Mouse (Mus musculus) cerebellum, adult 9-10 months (tissue): Measurements from ENCODE around the gene Mical2.

ENCODE experiments used
- DNase-seq: peaks from one replicate; pipeline ENCODE4 v3.0.0; 2022

Gene Mical2

DNA sequence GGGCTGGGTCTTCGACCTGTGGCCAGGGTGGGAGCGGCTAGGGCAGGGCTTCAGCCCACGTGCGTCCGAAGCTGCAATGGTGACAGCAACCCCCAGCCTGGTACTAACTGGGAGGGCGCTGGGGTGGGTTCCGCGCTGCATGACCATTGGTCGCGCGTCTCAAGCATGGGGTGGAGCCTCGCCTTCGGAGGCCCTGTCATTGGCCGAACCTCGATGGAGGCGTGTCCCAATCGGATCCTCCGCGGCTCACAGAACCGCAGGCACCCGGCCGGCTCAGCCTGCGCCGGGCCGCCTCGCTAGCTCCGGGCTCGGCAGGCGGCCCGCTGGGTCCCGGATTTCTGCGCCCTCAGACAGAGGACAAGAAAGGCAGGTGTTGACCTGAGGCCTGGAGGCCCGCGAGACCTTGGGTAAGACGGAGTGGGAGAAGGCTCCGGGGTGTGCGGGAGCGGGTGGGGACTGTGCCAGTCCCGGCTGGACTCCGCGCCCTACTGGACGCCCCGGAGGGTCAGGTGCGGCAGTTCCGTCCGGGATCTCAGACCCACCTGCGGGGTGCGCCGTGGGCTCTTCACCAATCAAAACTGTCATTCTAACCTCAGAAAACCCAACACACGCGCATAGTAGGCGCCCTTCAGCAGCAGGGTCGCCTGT lies at the start of gene Mical2:
TSS of gene Mical2 (plus strand) at position 242 of the 648 bp plus-strand sequence.
- DNase-seq: peak; percentile 92

DNA sequence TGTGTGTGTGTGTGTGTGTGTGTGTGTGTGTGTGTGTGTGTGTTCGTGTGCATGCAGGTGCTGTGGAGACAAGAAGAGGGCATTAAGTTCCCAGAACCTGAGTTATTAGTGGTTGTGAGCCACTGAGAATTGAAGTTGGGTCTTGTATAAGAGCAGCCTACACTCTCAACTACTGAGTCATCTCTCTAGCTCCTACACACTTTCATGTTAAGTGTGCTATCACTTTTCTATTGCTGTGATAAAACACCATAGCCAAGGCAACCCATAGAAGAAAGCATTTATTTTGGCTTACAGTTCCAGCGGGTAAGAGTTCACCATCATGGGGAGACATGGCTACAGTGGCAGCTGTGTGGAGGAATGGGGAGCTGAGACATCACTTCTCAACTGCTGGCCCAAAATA lies 49.0 kb upstream of the Mical2 start:
- DNase-seq: no peak

DNA sequence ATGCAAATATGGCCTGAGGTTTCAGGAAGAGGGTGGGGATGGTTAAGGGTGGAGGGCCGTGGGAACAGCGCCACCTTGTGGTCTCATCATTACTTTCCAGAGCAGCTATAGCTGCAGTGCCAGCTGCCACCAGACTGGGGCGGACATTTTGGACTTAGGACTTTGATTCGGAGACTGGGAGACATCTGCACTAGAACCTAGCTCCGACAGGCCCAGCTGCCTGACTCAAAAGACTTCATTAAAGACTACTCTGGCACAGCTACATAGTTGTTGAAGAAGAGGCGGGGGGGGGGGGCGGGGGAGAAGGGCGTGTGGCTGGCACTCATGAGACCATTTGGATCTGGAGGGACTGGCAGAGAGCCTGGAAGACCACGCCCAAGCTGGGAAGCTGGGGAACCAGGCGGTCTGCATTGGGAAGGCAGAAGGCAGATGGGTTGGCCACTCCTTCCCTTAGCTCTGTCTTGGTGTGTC lies 45.4 kb upstream of the Mical2 start:
- peak; percentile 88 for DNase-seq

DNA sequence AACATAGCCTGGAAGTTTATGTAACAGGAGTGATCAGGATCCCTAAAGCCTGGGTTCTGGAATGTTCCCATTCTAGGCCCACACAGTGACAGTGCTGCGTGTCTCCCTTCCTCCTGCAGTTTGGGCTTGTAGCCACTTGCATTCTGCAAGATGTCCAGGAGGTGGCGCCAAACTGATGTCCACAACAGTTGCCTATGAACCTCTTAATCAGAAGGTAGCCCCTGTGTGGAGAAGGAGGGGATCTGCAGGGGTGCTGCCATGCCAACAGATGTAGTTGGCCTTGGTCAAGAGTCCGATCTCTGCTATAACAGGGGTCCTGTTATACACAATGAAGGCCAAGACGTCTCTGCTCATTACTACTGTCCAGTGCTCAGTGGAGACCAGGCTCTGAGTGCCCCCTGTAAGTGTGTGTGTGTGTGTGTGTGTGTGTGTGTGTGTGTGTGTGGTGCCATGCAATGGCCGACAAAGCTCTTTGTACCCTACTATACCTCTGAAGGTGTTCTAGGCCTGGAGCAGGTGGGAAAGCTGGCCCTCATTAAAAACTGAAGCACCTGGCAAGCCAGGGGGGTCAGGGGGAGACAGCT lies 42.3 kb upstream of the Mical2 start:
- DNase-seq: peak; percentile 98

DNA sequence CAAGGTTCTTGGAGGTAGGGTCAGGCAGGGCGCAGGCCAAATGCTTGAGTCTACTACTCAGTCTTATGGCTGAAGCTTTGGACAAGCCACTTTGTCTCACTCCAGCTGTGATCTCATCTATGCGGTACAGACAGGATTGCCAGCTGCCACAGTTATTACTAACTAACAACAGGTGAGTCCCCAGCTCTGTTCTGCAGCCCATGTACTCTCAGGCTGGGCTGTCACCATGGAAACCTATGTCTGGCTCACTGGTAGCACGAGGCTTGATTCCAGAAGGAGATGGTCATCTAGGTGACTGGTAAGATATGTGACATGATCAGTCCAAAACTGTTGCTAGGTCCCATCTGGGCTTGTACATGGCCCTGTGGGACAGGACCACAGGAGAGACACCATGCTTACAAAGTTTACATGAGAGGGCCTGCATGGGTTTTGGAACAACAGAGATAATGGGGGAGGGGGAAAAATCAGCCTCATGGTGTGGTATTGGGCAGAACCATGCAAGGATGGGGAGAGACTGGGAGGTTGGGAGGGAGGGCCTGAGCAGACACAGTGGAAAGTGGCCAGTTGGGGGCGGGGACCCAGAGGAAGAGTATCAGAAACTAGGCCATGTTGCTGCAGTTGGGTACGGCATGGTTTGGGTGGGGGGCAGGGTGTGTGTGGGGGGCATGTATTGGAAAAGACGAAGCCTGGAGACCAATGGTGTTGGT lies 41.0 kb upstream of the Mical2 start:
- peak; percentile 61 for DNase-seq

DNA sequence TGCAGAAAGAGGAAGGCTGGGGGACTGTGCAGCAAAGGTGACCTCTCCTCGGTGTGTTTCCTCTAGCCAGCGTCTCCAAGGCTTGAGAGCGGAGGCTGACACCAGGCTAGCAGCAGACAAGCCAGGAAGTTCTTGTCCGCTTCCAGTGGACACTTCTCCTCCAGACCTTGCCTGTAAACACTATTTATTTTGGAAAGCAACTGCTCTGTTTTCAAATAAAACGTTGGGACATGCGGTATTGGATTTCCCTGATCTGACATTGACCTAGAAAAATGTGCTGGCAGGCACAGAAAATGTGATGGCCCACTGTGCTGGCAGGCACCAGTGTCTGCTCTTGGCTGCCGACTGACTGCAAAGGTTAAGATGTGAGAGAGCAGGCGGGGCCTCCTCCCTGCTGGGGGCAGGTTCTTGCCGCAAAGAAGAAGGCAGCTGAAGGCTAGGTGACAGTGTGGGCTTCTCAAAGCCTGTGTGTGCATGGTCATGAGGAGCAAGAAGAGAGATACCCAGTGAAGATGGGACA lies 40.4 kb upstream of the Mical2 start:
- peak; percentile 90 for DNase-seq

DNA sequence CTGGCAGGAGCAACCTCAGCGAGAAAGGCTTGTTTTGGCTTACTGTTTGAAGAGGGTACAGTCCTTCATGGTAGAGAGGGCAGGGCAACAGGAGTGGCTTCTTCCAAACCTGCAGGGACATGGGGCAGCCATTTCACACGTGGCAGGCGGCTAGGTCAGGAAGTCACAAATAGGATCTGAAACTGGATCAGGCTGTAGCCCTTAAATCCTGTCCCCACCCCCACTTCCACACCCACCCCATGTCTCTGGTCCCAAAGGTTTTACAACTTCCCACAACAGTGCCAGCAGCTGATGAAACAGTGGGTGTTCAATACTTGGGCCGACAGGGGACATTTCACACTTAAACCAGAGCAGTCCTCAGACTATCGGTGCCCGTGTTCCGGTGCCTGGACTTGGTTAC lies 38.8 kb upstream of the Mical2 start:
- no peak for DNase-seq

DNA sequence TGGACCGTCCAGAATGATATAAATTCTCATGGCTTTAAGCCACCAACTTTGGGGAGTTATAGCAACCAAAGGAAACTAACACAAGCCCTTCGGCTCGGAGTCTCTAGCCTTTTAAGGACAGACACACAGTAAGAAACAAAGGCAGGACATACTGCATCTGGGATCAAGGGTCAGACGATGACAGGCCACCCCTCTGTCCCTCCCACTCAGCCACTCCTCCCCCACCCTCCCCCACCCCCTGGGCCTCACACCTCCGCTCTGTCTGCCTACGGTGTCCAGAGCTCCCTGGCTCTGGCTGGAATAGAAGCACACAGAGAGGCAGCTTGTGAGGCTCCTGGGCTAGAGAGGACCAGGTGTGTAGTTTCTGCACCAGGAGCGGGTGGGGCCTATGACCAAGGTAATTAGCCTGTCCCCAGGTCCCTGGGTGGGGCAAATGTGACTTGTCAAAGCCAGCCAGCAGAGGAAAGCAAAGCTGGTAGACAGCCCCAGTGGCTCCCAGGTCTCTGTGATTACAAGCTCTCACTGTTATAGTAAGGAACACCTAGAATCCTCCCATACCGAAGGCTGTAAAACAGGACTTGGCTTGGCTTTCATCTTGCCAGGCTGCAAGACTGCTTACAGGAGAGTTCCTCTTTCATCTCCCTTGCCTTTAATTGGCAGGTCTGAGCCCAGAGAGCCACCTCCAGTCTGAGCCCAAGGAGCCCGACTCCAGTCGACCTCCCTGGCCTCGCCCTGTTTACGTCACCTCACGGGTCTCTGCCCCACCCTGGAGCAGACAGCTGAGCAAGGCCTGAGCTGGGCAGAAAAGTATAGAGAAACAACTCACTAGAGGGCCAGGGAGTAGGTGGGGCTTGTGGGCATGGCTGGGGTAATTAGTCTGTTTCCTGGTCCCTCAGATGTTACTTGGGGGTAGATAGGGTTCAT lies 37.9 kb upstream of the Mical2 start:
- peak; percentile 27 for DNase-seq

DNA sequence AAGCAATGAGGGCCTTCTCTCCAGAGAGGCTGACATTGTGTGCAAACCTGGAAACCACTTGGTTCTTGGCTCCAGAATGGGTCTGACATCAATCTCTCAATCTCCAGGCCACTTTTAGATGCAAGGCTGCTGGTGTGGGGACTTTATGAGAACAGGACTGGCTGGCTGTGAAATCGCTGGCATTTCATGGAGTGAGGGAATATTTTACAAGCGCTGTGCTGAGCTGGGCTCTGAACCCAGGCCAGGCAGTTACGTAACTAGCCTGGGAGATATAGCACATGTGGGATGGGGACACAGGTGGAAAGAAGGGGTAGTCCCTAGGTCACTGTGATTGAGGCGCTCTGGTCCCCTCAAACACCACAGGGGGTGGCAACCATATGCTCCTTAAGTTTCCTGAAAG lies 33.4 kb upstream of the Mical2 start:
- DNase-seq: peak; percentile 63

DNA sequence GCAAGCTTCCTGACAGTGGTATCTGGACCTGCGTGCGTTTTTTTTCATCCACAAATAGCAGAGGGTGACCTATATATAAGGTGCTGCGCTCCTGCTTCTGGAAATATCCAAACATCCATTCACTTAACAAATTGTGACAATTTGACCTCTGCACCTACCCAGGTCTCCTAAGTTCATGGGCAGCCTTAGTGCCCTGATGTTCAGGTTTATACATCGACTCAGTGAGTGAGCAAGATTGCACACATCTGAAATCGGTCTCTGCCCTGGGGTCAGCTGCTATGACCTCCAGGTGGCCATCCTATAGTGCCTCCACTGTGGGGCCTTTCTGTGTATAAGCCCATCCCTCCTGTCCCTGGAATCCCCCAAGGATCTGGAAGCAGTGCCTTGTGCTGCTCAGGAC lies 32.9 kb upstream of the Mical2 start:
- no peak for DNase-seq

DNA sequence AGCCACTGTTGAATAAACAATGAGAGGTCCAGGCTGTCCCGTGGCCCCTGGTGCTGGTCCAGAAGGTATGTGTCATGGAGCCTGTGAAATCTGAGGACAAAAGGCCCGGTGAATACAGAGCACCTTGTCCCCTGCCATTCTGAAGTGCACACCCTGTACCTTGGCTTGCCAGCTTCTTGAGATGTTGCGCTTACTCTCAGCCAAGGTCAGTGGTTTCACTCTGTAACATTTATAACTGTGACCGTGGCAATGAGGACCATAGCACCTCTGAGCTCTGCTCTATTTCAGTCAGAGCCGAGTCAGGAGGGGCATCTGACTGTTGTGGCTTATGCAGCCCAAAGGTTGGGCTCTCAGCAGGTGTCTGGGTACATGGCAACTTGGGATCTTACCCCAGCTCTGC lies 31.4 kb upstream of the Mical2 start:
- DNase-seq: no peak

DNA sequence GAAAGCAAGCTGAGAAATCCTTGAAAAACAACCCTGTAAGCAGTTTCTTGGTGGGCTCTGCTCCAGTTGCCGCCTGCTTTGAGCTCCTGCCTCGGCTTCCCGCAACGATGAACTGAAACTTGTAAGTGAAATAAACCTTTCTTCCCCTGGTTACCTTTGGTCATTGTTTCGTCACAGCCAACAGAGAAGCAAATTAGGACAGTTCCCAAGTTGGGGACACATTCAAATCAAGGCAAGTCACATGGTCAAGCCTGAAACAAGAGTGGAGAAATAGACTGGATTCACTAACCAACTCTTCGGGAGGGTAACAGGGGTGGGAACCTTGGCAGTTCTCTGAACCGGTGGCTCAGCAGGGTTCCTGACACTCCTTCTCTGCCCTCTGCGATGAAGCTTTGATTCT lies 28.2 kb upstream of the Mical2 start:
- DNase-seq: no peak

DNA sequence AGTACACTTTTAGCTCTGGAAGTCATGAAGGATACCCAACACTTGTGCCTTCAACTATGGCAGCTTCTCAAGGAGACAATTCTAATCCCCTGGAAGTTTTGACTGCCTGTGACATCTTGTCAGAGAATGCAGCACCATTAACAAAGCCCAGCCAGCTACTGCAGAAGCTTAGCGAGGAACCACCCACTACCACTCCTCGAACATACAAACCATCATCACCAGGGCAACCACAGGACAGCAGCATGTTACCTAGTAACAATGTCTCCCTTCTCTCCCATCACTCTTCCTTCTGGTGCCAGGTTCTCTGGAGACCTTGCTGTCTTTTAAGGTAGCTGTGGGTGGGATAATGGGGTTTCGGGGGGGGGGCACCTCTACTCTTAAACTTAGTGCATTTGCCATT lies 26.3 kb upstream of the Mical2 start:
- DNase-seq: no peak

DNA sequence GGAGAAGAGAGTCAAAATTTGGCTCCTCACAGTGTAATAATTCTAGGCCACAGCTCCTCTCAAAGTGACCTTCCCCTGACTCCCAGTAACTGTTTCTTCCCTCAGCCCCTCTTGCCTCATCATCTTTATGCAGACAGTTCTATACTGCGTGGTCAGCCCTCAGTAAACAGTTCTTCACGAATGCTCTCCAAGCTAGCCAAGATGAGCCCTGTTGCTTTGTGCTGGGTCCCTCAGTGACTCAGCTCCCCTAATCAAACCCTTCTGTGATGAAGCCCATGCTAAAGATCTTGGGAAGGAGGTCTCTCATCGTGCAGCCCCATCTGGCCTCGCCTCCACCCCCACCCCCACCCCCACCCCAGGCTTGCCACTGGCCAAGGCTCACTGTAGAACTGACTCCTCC lies 24.9 kb upstream of the Mical2 start:
- DNase-seq: no peak

DNA sequence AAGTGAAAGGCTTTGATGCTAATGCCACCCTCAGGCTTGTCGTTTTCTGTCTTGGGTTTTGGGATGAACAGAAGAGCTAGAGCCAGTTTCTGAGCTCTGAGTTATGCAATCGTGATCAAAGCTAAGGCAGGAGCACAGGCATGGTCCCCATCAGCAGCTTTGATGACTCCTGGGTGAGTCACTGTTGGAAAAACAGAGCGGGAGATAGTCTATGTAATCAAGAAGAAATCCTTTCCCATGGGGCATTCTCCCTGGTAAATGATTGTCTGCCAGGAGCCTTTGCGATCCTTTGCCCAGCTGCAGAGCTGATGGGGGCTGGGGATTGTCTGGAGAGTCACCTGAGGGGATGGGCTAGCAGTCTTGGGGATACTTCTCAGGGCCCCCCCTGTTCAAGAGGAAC lies 23.5 kb upstream of the Mical2 start:
- DNase-seq: no peak

DNA sequence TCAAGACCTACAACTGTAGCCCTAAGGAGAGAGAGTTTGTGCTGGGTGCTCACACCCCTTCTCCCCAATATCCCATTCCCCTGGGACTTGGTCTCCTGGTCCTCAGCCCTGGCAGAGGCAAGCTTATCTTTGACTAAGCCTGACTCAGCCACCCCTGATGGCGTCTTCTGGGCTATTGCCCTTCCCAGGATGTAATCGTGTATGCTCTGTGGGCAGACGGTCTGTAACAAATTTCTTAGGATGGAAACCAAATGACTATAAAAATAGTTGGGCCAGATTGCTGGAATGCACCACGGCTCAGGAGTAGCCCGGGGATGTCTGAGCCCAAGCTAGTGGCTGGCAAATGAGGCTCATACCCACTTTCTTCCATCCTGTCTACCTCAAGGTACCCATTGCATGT lies 22.8 kb upstream of the Mical2 start:
- peak; percentile 72 for DNase-seq

DNA sequence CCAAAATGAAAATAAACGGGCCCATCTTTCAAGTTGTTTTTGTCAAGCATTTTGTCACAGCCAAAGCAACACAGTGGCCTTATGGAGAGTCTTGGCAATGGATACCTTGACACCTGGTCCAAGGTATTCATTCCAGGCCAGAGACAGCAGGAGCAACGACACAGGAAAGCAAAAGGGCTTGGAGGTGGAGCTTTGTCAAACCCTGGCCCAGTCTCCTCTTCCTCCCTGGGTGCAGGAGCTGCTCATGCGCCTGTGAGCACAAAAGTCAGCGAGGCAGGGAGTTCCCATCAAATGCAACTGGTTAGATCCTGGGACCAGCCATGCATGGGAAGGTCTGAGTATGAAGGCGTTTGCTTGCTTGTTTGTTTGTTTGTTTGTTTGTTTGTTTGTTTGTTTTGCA lies 21.7 kb upstream of the Mical2 start:
- peak; percentile 96 for DNase-seq

DNA sequence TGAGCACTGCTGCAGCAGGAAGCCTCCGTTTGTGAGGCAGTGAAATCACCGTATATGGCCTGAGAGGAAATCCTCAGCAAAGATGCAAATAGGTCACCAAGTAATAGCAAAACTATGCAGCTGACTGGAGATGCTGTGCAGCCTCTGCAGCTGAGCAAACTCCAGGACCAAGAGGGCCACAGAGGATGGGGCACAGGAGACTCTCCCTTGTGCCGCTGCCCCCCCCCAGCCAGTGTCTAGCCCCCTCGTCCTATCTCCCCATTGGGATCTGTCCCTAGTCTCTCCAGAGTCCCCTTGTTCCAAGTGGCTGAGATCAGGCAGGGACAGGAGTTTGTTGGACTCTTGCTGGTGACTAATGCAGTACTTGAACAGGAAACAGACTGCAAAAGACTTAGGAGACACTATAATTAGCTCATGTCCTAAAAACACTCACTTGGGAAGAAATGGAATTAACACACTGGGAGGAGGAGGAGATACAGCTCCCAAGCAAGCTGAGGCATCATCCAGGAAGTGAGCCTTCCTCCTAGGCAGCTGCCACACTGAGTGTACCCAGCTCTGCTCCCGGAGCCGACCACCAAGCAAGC lies 21.2 kb upstream of the Mical2 start:
- peak; percentile 71 for DNase-seq

DNA sequence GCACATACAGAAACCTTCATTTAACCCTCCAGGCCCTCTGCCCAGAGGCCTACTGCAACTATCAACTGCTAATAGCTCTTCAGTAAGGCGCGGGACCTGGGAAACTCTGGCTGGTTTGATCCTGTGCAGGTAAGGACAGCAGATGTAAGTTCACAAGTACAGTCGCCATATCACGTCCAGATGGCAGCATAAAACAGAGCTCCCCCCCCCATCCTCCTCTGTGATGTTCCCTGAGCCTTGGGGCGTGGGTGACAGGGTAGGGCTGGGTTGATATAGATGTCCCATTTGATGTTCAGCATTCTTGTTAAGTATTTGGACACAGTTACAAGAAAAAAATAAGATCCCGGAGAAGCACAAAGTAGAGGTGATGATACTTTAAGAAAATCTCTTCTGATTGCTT lies 20.1 kb upstream of the Mical2 start:
- DNase-seq: no peak

DNA sequence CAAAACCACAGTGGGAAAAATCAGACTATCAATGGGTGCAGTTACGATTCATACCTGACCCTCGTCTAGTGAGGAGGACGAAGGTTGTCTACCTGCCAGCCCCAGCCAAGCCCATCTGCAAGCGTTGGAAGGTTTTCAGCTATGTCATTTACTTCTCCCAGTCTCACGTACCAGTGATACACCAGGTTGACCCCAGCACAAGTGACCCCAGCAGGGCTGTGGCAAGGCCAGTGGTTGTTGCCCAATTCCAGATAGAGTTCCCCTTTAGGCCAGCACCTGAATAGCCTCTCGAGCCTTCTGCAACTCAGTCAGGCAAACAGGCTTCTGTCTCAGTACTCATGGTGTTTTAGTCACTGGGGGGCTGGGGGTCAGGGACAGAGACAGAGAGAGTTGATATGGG lies 17.9 kb upstream of the Mical2 start:
- DNase-seq: peak; percentile 53

DNA sequence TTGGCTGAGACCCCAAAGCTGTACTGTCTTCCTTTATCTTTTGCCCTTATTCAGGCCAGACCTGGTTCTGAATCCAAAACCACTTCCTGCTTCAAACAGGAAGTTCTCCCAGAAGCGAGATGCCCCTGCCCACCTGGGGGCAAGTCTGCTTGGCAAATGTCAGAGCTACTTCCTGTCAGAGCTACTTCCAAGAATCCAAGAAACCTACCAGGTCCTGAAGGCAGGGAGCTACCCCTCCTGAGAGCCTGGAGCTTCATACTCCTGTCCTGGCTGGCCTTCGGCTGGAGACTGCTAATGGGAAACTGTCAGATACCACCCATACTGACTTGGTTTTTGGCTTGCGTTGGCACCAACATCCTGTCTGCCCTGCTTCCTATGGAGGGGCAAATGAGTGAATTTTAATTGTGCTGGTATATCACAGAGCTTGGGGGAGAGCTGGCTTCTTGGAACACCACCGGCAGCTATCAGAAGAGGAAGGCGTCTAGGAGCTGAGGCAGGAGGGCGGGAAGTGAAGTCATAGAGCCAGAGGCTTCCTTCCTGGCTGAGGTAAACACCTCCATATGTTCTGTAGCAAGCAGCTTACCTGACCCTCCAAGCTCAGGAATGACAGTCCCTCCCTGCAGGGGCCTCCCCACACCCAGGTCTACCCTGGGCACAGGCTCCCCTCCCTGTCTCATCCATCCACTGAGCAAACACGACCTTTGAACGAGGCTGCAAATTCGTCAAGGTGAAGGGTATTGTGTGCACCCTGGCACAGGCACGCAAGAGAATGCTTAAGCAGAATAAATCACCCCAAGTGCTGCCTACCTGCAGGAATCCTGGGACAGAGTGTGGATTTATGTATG lies 17.1 kb upstream of the Mical2 start:
- peak; percentile 60 for DNase-seq

DNA sequence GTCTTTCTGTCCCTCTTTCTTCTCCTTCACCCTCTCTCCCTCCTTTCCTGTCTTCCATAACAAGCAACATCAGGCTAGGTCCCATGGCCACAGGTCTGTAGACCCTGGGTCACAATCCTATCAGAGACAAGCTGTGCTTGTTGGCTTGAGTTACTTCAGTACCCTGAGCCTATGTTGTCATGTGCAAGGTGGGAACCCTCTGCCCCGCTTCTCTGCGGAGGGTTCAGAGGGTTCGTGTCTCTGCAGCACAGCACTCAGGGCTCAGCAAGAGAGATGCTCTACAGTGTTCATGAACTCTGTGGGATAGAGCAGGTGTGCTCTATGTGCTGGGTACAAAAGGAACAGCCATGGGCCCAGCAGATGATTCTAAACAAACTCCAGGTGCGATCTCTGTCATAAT lies 16.0 kb upstream of the Mical2 start:
- no peak for DNase-seq
